Mouse (Mus musculus) splenic B cell, adult 2 months (primary cell): ENCODE results near the gene Fcgr2b.
A peak's percentile ranks its signal among the peaks of the same experiment; 100 is the strongest.
"Not testable (repeated sequence)": the region's sequence is repeated elsewhere in the genome, so short reads cannot be mapped to it uniquely, and the experiment has no call there.

Experiments used
- DNase-seq: peaks from one replicate; pipeline ENCODE4 v3.0.0-alpha.2; 2011; ENCODE audit warnings: low read depth, low spot score
- H3K27me3 ChIP-seq: 2 replicates; pipeline ENCODE4 v1.6.1; 2012; ENCODE audit warnings: mild to moderate bottlenecking, low read length, moderate library complexity, mixed read lengths; ENCODE audit not compliant: control insufficient read depth, poor library complexity, insufficient read depth, severe bottlenecking
- H3K36me3 ChIP-seq: 2 replicates; pipeline ENCODE4 v1.6.1; 2012; ENCODE audit warnings: mild to moderate bottlenecking, low read length, moderate library complexity, mixed read lengths; ENCODE audit not compliant: control insufficient read depth, poor library complexity, insufficient read depth, severe bottlenecking

The Fcgr2b gene

DNA sequence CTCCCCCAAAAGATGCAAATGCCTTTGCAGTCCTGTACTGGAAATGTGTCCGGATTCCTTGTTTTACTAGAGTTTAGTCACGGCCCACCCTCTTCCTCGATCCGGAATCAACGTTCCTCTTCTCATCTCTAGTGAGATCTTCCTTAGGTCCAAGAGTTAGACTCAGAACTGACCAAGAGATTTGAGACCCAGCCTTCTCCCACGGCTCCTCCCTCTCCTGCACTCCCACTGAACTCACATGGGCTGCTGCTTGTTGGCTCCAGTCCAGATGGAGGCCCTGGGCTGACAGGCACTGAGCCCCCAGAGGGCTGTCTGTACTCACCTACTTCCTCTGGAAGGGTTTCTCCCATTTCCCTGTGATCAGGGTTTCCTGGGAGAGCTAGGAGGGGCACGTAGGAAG, 13.3 kb downstream of the Fcgr2b start:
- no peak for DNase-seq
- Histone ChIP-seq H3K27me3 (no peaks in the 10 kb centered on the region), H3K36me3 (peaks cover 30% of the 10 kb centered on the region)

DNA sequence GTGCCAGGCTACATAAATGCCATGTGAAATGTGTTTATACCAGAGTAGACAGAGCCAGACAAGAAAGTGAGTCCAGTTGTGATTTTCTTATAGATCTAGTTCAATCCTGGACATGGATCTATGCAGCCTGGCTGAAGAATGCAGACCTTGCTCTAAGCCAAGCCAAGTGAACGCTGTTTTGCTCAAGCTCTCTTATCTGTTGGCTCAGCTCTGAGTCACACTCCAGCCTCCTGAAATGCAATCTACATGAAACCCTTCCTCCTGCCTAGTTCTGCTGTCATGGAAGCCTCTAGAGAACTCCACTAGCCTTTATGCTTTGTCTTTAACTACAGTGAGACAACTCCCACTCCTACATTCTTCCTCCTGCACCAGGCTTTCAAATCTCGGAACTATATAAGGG, 14.0 kb downstream of the Fcgr2b start:
- no peak for DNase-seq
- Histone ChIP-seq H3K27me3 (no peaks in the 10 kb centered on the region), H3K36me3 (peaks cover 29% of the 10 kb centered on the region)

DNA sequence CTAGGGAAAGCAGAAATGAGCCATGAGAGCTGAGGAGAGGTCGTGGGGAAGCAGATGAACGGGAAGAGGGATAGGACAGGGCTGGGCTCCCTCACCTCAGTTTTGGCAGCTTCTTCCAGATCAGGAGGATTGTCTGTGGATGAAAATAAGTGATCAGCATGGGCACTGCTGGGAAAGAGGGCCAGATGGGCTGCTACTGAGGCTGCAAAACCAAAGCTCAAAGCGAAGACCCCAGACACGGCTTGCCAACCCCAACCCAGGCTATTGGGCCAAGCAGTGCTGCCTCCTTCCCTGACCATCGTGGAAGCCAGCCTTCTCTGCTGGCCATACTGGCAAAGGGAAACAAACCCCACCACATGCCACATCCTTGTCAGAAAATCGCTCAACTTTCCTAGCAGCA, 15.2 kb downstream of the Fcgr2b start:
- DNase-seq, result no peak
- Histone ChIP-seq H3K36me3 (peaks cover 26% of the 10 kb centered on the region), H3K27me3 (no peaks in the 10 kb centered on the region)

DNA sequence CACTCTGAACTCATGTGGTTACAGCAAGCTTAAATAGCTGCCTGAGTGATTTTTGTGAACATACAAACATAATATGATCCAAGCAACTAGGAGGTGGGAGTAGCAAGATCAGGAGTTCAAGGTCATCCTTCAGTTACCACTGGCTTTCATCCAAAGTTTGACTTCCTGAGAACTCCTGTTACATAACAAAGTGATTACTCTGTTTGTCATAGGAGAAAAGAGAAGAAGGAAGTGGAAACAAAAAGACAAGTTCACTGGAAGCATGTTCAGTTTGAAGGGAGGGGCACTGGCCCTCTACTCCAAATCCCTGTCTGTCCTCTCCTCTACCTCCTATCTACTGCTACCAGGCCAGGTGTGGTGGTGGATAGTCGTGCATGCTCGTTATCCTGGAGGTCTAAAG, 16.6 kb downstream of the Fcgr2b start:
- no peak for DNase-seq
- Histone ChIP-seq H3K36me3 (peaks cover 18% of the 10 kb centered on the region), H3K27me3 (no peaks in the 10 kb centered on the region)

DNA sequence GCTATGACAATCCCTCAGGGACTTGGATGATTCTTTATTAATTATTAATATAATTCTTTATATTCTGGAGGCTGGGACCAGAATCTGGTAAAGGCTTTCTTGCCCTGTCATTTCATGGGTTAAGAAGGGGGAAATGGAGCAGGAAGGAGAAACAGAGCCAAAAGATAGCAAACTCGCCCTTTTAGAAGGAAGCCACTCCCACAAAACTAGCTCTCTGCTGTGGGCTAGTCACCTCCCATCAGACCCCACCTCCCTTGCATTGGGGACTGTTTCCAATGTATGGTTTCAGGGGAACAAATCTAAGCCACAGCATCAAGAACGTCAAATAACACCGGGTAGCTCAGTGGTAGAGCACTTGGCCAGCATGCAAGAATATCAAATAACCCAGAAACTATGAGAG, 18.1 kb downstream of the Fcgr2b start:
- no peak for DNase-seq
- Histone ChIP-seq H3K27me3 (no peaks in the 10 kb centered on the region), H3K36me3 (peaks cover 12% of the 10 kb centered on the region)

DNA sequence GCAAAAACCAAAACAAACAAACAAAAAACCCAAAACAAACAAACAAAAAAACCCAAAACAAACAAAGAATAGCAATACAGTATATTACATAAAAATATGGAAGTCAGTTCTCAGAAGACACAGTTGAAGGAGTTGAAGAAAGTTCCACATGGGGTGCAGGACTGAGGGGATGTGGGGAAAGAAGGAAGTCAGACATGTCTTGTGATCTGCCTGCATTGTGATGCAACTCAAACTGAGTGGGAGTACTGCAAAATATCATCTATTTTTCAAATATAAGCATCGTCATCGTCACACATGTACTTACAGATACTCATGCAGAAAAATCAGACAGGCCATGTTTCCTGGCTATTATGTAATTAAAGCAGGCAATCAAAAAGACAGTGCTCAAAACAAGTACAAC, 23.2 kb downstream of the Fcgr2b start:
- Histone ChIP-seq H3K27me3 (no peaks in the 10 kb centered on the region), H3K36me3 (no peaks in the 10 kb centered on the region)
- peak; percentile 47 for DNase-seq

DNA sequence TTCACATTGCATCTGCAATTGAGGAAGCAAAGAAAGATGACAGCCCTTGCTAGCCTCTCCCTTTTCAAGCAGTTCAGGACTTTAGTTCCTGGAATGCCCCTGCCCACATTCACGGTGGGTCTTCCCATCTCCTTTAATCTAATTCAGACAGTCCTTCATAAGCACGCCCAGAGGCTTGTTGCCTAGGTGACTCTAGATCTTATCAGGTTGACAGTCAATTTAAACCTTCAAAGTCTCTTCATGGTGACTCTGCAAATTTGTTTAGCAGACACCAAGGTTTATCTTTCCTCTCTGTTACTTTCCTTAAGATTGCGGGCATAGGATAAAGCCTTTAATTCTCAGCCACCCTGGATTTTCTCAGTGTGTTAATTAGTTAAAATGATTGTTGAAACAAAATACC, 25.6 kb downstream of the Fcgr2b start:
- Histone ChIP-seq H3K27me3 (no peaks in the 10 kb centered on the region), H3K36me3 (no peaks in the 10 kb centered on the region)
- DNase-seq, result no peak

DNA sequence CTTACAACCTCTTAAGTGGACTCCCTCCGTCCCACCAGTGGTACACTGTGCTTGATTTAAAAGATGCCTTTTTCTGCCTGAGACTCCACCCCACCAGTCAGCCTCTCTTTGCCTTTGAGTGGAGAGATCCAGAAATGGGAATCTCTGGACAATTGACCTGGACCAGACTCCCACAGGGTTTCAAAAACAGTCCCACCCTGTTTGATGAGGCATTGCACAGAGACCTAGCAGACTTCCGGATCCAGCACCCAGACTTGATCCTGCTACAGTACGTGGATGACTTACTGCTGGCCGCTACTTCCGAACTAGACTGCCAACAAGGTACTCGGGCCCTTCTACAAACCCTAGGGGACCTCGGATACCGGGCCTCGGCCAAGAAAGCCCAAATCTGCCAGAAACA, 31.4 kb downstream of the Fcgr2b start:
- H3K27me3 ChIP-seq, DNase-seq, H3K36me3 ChIP-seq: not testable (repeated sequence)

DNA sequence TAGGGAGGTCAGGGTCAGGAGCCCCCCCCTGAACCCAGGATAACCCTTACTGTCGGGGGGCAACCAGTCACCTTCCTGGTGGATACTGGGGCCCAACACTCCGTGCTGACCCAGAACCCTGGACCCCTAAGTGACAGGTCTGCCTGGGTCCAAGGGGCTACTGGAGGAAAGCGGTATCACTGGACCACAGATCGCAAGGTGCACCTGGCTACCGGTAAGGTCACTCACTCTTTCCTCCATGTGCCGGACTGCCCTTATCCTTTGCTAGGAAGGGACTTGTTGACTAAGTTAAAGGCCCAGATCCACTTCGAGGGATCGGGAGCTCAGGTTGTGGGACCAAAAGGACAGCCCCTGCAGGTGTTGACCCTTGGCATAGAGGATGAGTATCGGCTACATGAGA, 32.2 kb downstream of the Fcgr2b start:
- H3K27me3 ChIP-seq, DNase-seq, H3K36me3 ChIP-seq: not testable (repeated sequence)

DNA sequence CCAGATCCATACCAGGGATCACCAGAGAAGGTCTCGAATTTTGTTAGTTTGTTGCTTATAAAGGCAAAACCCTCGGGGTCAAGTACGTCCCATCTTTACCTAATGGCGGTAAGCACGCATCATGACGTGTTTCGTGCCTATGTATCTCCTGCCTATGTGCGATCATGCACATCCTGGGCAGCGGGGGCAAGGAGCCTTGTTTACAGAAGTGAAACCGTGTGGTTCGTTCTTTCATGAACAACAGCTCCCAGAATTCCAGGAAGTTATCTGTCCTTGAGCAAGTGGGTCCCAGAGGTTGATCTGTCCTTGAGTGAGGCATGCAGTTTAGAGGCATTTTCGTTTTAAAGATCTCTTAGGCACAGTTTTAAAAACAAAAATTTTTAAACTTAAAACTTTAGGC, 37.1 kb downstream of the Fcgr2b start:
- Histone ChIP-seq H3K27me3 (no peaks in the 10 kb centered on the region), H3K36me3 (no peaks in the 10 kb centered on the region)
- peak; percentile 89 for DNase-seq

DNA sequence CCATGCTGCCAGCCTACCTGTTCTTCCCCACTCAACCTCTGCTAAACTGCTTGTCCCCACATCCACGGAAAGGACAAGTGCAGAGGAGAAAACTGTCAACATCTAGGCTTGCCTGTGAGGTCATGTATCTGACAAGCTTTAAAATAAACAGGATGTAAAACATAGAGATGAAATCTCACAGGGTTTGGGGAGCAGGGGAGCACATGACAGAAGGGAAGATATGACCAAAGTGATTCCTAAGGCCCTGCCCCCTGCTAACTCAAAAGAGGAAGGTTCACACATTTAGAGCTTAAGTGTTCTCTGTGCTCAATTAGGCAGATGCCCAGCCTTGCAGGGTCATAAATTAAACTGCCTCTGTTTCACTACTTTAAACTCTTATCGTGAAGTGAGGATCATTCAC, 42.0 kb downstream of the Fcgr2b start:
- Histone ChIP-seq H3K27me3 (no peaks in the 10 kb centered on the region), H3K36me3 (no peaks in the 10 kb centered on the region)
- peak; percentile 88 for DNase-seq

DNA sequence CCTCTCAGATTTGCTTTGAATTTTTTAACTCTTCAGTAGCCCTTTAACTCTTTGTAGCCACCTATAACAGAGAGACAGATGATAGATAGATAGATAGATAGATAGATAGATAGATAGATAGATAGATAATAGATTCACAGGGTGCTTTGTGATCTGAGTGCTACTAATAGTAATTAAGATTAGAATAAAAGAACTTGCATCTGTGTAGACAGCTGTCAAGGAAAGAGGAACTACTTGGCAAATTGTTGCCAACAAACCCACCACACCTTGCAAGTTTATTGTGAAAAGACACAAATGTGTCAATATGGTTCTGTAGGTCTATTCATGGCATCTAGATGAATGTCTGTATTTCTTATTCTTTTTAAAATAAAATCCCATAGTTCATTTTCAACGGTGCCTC, 42.4 kb downstream of the Fcgr2b start:
- Histone ChIP-seq H3K27me3 (no peaks in the 10 kb centered on the region), H3K36me3 (no peaks in the 10 kb centered on the region)
- DNase-seq, result no peak

DNA sequence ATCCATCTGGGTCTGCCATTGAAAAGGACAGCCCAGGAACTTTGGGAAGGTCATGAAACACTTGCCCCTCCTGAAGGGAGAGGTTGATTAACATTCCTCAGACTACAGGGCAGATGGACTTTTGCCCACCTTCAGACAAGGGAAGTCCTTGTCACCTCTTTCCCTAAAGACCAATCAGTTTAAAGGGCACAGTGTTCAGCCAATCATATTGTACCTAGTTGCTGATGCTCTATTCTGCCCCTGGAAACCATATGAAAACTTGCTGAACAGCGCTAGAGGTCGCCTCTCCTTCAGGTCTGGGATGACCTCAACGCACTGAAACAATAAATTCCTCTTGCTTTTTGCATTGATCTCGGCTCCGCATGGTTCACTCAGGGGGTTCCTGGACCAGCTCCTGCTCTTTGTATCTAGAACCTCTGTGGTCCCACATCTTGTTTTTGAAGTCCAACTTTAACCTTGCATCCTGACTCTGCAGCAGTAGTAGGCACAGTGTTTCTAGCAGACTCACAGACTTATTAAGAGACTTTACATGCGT, 42.9 kb downstream of the Fcgr2b start:
- H3K27me3 ChIP-seq, result no peaks in the 10 kb centered on the region
- DNase-seq, result no peak

DNA sequence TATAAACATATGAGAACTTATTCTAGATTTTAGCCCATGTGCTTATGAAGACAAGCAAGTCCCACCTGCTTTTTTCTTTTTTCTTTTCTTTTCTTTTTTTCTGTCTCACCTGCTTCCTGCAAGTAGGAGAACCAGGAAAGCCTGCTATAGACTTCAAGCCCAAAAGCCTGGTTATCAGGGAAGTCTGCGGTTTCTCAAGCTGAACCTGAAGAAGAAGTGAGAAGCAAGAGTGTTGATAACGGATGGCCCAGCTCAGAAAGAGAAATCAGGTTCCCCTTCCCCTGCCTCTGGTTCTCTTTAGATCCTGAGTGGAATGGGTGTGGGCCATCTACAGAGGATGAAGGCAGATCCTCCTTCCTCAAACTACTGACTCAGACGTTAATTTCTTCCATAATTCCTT, 44.3 kb downstream of the Fcgr2b start:
- Histone ChIP-seq H3K27me3 (no peaks in the 10 kb centered on the region), H3K36me3 (no peaks in the 10 kb centered on the region)
- peak; percentile 44 for DNase-seq

More for the DNA sequence above, 42.9 kb downstream of the Fcgr2b start:
- no peaks in the 10 kb centered on the region for H3K36me3 ChIP-seq

DNA sequence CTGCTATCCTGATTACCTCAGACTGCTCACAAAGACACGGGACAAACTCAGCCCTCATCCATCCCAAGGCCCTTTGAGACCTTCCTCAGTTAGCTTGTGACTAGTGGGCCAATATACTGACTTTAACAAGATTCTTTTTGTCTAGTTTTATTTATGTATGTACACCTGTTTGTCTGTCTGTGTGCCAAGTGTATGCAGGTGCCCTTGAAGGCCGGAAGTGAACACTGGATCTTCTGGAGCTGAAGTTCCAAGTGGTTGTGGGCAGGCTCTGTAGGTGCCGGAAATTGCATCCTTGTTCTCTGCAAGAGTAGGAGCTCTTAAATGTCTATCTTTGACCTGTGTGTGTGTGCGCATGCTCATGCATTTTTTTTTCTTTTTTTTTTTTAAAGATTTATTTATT, 47.1 kb downstream of the Fcgr2b start:
- Histone ChIP-seq H3K36me3 (no peaks in the 10 kb centered on the region), H3K27me3 (no peaks in the 10 kb centered on the region)
- no peak for DNase-seq

DNA sequence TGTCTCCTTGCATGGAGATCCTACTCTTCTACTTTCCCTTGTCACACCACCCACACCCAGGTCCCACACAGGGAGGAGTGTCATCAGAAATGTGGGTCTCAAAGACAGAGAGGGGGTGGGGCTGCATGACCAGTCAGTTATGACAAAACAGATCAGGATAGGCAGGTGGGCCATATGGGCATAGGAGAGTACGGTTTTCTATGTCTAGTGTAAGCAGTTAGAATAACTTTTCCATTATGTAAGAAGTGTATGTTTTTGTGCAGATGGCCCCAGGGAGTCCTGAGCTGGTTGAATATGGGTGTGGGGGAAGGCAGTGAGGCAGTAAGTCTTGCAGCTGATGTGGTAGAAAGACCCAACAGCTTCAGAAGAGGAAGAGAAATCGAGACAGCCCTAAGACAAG, 47.9 kb downstream of the Fcgr2b start:
- Histone ChIP-seq H3K36me3 (no peaks in the 10 kb centered on the region), H3K27me3 (no peaks in the 10 kb centered on the region)
- DNase-seq, result peak; percentile 90
